Mouse (Mus musculus) layer of hippocampus, postnatal 25 days (tissue): Measurements from ENCODE around the gene Lrrc45. TPM values are rescaled to one million over a fixed set of nuclear protein-coding genes. Genes with fewer than 3 reads are reported as not detected.

Source experiments
- DNase-seq, 2 experiments: peaks; one replicate each; pipeline ENCODE4 v3.0.0; 2022; ENCODE audit warnings: mixed read lengths in 2 of 2, low spot score in 1 of 2; ENCODE audit errors: extremely low spot score in 1 of 2
- total RNA-seq, 2 experiments: library from RNA; stranded (reverse); gene quantifications; 2 replicates each; pipeline ENCODE4 v1.2.3; 2021

Gene Lrrc45
- total RNA-seq, 2 experiments from 2014 or later: 47.0 to 65.2 TPM

DNA sequence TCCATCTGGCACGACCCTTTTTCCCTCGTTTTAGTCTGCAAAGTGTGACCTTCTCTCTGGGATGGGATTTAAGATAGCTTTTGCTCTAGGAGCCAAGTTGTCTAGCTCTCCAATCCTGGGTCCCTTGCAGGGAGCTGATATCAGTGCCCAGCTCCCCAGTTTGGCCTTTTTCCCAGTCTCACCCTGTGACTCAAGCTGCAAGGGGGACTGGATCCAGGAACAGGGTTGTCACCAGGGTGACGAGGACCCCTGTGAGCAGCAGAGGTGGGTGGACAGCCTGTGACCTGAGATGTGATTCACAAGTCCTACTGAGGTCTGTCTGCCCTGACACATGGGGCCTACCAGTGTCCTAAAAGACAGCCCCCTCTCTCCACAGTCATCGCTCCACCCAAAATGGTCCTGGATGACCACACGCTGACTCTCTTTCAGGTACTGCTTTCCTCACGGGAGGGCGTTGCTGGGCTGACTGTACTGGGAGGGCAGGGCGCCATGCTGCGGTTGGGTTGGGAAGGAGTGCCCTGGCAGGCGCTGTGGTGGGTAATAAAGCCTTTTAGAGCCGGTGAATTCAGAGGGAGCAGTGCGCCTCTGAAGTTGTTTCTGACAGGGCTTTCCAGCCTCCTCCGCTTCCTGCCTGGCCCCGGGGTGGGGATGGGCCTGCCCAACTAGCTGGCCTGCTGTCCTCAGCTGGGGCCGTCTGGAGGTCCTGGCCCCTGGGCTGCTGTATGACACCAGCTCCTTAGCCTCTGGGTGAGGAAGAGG, 9.8 kb upstream of the Lrrc45 start:
- no peak for DNase-seq

DNA sequence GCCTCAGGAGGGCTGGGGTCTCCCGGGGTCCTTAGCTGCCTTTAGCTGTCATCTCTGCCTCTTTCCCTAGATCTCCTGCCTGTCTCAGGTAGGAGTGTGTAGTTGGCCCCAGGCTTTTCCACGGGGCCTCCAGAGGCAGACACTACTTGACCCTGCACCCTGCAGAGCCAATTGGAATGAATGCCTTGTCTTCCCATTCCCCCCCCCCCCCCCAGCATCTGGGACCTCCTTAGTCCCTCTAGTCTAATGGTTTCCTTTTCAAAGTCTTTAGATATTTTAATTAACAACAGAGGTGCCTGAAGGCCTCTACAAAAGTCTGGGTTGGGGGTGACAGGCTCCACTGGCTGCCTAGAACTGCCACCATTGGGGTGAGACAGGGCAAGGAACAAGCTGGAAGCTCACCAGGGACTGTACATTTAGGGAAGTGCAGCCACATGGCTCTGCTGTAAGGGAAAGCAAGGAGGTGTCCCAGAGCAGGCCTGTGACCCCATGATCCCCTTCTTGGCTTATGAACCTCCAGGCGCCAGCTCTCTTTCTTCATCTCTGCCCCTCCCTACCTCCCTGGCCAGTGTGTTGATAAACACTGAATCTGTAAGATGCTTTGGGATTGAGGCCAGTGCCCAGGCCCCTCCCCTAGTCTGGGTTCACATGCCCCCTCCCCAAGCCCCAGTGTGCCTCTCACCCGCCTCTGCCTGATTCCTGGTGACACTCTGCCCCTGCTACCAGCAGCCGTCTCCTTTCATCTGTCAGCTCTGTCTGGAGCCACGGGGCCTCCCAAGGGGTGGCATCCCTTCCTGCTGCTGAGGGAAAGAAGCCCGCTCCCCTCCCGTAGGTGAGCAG, 9.0 kb upstream of the Lrrc45 start:
- no peak for DNase-seq

DNA sequence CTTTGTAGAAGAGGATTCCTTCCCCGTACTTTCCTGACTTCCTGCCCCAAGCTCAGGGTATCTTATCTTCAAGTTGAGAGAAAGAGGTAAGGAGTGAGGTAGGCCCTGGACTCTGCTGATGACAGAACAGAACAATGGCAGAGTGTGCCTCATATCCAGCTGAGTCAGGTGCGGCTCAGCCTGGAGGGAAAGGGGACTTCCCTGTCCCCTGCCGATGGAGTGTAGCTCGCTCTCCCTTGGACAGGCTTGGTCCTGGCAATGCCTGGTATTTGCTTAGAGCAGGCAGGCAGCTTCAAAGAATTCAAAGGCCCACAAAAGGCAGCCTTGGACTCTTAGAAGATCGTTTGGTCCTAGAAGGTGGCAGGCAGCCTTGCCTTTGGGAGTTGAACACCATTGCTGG, 7.6 kb upstream of the Lrrc45 start:
- DNase-seq: no peak

DNA sequence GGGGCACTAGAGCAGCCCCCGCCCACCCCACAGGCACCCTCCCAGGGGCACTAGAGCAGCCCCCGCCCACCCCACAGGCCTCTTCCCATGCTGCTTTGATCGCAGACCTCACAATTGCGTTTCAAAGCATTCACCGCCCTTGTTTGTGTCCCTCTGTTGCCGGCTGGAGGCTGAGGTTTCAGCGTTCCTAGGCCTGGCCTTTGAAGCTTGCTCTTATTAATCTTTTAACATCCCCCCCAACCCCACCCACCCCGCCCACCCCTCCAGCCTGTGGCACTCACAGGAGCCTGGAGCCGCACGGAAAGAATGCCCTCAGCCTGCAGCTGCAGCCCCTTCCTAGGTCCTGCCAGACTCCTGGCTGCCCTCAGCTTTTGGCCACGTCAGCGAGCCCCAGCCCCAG, 6.5 kb upstream of the Lrrc45 start:
- no peak for DNase-seq

DNA sequence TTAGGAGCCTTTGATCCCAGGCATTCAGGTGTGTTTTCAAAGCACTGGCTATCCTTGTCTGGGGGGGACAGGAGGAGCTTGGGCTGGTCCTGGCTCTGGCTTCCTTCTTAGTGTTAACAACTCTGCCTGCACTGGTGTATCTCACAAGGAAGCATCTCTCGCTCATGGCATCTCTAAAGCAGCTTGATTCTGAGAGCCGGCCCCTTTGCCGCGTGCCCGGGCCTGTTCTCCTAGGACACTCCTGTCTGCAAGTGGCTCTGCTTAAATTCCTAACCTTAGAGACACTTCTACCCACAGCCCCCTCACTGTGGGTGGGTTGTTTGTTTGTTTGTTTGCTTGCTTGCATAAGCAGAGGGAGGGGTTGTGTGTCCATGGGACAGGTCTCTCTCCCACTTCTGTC, 5.8 kb upstream of the Lrrc45 start:
- DNase-seq: no peak

DNA sequence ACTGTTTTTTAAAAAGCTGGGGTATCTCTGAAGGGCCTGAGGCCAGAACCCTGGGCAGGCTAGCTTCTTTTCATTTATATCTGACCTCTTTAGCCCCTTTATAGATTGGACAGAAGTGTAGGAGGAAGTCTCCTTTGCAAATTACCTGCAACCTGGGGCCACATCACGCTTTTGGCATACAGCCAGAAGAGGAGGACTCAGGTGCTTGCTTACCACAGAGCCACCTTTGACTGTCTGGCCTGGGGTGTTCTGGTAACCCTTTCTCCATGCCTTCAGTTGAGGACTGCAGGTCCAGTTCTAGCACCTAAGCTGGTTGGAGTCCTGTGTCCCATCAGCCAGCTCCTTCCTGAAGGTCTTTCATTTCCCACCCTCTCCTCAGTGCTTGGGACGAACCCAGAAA, 4.2 kb upstream of the Lrrc45 start:
- no peak for DNase-seq

DNA sequence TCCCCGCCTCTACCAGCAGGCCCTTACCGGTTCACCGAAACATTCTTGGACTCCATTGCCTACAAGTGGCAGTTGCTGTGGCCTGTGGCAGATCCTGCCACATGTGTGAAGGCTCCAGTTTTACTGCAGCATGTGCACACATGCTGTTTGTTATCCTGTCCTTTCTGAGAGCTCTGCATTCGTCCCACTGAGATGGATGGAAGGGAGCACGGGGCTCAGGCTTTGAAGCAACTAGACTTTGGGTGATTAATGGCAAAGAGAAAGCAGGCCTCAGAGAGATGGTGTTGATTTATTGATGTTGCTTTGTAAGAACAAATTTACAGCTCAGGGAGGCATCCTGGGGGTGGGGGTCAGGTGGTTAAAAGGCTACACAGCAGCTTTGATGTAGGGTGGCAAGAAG, 3.1 kb upstream of the Lrrc45 start:
- DNase-seq: no peak

DNA sequence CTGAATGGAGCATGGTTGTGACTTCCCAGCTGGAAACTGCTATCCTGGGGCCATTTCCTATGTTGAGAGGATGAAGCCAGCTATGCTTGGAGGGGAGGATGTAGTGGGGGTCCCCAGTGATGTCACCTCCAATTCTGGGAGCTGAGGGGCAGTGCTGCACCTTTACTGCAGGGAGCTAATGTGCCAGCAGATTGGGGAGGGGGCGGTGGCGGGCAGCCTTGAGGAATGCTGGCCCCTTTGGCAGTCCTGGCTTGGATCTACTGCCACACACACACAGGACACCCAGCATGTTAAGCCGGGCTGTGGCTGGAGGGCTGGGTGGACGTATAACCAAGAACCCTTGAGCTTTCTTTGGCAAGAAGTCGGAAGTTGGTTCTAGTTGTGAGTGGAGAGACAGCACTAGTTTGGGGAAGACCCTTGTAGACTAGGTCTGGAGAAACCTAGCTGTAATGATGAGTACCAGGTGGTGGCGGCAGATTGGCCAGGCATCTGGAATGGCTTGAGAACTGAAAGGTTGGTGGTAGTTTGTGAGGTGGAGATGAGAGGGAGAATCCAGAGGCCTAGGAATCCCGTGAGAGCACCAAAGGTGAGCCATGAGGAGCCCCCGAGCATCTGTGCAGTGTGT, 1.6 kb upstream of the Lrrc45 start:
- no peak for DNase-seq

DNA sequence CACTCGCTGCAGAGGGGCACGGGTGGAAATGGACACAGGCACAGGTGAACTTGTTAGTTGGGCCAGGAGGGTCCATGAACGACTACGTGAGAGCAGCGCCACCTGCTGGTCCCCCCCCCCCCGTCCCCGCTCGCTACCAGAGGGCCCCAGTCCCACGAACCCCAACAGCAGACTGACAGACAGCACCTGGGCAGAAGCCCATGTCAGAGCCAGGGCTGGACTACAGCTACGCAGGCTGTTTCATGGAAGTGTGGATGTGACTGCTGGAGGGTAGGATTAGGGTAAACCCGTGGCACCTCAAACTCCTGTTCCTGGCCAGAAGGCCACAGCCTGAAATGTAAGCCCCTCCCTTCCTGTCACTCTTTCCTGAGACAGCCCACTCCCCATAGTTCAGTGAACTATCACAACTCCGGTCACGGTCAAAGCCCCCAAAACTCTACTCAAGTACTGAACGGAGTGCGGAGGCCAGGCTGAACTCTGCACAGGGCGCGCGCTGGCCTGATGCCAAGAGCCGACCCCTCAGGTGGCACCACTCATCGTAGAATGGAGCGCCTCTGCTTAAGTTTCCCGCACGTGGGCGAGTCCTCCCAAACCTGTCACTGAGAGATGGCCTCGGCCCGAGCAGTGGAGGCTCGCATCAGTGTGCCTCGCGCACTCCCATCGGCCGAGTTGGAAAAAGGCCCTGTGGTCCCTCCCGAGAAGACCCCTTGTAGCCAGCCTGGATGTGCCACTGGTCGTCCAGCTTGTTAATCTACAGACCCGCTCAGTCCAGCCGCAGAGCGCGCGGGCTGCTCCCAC, 755 bp upstream of the Lrrc45 start:
- DNase-seq: peak; percentile 37 to 59

DNA sequence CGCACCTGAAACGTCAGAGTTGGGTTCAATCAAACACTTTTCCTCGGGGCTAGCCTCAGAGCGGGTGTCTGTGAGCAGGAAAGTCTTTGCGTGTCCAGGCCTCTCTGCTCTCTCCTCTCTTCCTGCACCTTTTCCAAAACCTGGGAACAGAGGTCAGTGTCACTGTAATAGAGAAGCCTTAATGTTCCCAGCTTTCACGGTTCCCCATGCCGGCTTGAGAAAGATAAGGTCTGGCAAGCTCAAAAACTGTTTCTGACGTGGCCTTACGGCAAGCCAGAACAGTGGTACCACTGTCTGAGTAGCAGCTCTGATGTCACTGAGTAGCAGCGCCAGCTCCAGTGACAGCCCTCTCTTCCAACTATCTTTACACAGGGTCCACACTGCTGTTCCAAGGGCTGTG, 821 bp downstream of the Lrrc45 start:
- DNase-seq: no peak

DNA sequence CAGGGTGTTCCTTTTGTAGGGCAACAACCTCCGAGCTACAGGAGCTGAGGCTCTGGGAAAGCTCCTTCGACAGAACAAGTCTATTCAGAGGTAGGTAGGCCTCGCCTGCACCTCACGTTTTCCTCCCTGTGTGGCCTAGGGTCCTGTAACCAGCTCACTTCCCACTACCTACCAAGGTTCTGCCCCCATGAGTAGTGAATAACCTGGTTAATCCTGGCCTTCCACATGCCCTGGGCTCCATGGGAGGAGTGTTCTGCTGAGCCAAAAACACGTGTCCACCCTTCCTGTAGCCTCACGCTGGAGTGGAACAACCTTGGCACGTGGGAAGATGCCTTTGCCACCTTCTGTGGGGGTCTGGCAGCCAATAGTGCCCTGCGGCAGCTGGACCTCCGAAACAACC, 1.4 kb downstream of the Lrrc45 start:
- no peak for DNase-seq

DNA sequence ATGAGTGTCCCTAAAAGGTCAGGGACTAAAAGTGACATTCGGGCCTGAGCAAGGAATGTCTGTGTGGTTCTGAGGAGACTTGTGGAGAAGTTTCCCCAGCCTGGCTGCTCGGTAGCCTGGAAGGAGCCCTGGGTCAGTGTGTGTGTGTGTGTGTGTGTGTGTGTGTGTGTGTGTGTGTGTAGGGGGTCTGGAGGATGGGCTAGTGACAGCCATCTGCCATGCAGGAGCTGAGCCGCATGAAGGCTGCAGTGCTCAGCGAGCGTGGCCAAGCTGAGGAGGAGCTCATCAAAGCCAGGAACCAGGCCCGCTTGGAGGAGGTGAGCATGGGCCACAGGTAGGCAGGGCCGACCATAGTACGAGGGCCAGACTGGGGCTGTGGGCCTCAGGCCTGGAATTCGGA, 5.5 kb downstream of the Lrrc45 start:
- no peak for DNase-seq

DNA sequence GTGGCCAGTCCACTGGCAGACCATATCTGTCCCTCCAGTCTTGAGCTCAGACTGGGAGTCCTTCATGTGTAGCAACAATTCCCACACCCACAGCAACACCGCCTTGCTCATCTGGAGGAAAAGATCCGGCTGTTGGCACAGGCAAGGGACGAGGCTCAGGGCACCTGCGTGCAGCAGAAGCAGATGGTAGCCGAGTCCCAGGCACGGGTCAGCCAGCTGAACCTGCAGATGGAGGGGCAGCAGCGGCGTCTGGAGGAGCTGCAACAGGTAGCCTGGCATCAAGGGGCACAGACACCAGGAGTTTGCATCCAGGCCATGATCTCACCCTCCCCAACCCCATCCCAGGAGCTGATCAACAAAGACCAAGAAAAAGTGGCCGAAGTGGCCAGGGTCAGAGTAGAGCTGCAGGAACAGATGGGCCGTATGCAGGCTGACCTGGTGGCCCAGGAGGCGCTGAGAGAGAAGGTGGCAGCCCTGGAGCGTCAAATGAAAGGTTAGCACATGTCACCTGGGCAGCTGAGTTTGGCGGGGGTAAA, 6.2 kb downstream of the Lrrc45 start:
- no peak for DNase-seq

DNA sequence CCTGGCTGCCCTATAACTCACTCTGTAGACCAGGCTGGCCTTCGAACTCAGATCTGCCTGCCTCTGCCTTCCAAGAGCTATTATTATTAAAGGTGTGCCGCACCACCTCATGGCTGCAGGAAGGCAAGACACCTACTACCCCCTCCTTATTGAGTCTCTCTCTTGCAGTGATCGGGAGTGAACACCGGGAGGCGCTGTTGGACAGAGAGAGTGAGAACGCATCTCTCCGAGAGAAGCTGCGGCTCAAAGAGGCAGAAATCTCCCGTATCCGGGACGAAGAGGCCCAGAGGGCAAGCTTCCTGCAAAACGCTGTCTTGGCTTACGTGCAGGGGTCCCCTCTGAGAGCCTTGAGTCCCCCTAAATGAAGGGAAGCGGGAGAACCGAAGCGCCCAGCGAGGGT, 6.7 kb downstream of the Lrrc45 start:
- DNase-seq: peak; percentile 84 to 98

DNA sequence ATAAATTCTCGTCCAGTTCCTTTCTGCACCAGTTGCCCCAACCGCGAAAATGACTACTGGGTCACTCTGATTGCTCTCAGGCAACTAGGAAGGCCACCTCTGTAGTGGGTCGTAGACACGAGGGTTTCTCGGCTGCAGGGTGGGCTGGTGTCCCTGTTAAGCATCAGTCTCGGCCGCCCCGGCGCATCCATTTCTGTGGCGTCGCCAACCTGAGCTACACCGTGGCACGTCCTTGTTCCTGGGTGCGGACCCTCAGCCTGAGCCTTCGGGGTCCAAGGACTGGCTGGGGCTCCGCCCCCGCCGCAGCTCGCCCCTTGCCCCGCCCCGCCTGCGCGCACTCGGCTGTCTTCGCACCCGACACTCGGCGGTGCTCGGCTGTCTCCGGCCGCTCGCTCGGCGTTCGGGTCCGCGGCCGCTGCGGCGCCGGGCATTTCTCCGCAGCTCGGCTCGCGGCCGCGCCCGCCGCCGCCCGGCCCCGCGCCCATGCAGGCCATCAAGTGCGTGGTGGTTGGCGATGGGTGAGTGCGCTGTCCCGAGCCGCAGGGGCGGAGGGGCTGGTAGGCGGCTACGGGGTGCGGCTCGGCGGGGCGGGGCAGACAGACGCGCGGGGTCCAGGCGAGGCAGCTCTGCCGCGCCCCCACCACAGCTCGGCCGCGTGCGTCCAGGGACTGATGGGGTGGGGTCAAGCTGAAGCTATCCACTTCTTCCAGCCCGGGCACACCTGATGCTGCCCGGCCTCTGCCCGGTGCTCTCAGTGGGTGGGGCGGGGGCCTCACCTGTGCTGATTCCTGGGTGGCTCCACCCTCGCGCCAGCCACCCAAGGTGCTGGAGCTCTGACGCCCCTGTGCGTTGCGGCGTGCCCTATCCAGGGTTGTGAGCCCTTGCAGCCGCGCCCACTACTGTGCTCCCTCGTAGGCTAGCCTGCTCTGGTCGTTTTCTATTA, 7.7 kb downstream of the Lrrc45 start, which contains the start of gene Rac3:
TSS of gene Rac3 (plus strand) at position 347 of the 943 bp plus-strand sequence.
- DNase-seq: peak; percentile 49 to 69

DNA sequence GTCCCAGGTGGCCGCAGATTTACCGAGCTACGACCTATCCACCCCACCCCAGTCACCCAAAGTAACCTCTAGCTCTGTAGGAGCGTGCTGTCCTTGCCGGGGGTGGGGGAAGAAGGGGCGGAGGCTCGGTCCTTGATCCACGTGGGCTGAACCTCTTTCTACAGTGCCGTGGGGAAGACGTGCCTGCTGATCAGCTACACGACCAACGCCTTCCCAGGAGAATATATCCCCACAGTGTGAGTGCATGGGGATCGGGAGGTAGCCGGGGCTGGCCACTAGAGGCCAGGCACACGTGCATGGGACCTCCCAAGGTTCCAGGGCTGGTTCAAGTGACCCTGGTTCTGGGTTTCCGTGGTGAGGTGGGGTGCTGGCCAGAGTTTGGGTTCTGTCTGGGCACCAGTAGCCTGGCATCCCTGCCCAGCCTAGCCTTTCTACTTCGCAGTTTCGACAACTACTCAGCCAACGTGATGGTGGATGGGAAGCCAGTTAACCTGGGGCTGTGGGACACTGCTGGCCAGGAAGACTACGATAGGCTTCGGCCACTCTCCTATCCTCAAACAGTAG, 8.4 kb downstream of the Lrrc45 start:
- DNase-seq: no peak

DNA sequence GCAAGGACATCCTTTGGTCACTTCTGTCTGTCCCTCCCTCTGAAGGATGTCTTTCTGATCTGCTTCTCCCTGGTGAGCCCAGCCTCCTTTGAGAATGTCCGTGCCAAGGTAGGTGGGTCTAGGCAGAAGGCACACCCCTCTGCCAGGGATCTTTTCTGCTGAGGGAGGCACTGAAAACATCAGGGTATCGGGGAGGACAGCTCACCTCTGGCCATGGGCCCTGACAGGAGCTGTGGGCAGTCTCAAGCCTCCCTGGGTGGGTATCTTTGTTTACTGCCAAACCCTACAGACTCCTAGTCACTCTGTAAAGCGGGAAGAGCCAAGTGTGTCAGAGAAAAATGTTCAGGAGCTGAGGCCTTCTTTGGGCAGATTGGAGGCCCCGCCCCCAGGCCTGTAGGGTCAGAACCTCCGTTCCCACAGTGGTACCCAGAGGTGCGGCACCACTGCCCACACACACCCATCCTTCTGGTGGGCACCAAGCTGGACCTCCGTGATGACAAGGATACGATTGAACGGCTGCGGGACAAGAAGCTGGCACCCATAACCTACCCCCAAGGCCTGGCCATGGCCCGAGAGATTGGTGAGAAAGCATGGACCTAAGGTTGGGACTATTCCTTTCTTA, 9.1 kb downstream of the Lrrc45 start:
- no peak for DNase-seq

DNA sequence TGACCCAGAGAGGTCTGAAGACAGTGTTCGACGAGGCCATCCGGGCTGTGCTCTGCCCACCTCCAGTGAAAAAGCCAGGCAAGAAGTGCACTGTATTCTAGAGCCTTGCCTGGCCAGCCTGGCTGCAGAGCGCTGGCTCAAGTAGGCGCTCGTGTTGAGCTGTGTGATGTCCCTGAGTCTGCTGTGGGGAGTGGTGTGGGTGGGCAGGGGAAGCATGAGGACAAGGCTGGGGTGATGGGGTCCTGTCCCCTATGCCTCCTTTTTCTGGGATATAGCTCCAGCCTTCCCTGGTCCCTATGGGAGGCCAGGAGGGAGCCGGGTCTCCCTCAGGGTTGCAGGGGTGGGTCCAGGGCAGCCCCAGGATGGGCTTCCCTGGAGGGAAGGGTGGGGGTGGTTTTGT, 9.8 kb downstream of the Lrrc45 start:
- DNase-seq: no peak
